15 mouse cellular contexts compared by ENCODE assay signal in the genomic region with DNA sequence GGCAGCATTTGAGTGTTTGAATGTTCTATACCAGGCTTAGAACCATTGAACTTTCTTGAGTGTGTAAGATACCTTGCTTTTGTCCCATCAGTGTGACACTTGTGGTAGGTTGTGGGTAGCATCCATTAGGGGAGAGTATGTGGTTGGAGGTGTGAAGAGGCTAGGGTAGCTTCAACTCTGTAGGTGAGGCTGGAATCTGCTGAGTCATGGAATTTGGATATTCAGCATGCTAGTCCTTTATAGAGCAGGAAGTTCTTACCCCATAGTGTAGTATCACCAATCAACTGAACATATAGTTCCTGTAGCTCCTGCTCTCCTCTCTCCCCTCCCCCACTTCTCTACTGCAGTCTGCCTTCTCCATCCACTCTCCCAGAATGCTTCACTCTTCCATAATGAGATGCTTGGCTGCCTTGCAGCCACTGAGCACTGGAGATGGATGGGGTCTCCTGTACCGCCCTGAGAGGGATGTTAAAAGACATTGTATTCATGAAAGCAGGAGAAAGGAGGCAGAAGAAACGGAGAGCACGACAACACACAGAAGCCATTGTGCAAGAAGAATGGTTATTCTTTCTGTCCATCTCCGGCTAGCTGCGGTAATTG. TPM values are rescaled to one million over a fixed set of nuclear protein-coding genes. Genes with fewer than 3 reads are reported as not detected.
A peak's percentile ranks its signal among the peaks of the same experiment; 100 is the strongest.
DNase-seq lines count a peak whose midpoint lies in the region; ATAC-seq and TF ChIP-seq lines count a peak whose summit lies in the region.
"Had no signal": no experiment of that assay in that cellular context is flagged by ENCODE, and none has a peak within 500 bp of the region (broad histone marks: within the 10 kb centered on the region; RNA-seq: fewer than 3 reads in every experiment).

No protein-coding gene starts in this region.

- DNase-seq in midbrain, embryonic 10.5 days (ENCODE audit: low spot score): no peak
- DNase-seq in brain, embryonic 14.5 days (ENCODE audit: low read depth): peak; percentile 58
- peak; percentile 45 for DNase-seq in hindbrain, embryonic 11.5 days (ENCODE audit: low spot score)
- DNase-seq in liver: no peak
- no peak for DNase-seq in left cerebral cortex, adult 11 months (ENCODE audit: low spot score)
- DNase-seq in gastrocnemius, postnatal 10 days: no peak
- DNase-seq: gastrocnemius, adult 2 months; heart, postnatal 10 days; thymus, postnatal 36 days had no signal

- no peaks in the 10 kb centered on the region for H3K4me1 ChIP-seq in midbrain, embryonic 16.5 days (ENCODE audit: control insufficient read depth, insufficient read depth, low read length)
- H3K4me1 ChIP-seq in midbrain, embryonic 10.5 days: 0 out of 2 replicates have a peak, but pooled peaks cover 6% of the 10 kb centered on the region
- H3K4me1 ChIP-seq in hindbrain, embryonic 11.5 days (replicated peaks; ENCODE audit: control insufficient read depth, insufficient read depth, low read length): no peaks in the 10 kb centered on the region
- peaks cover 6% of the 10 kb centered on the region; the same call in 1 of the 2 replicates for H3K4me1 ChIP-seq in neural tube, embryonic 12.5 days
- H3K4me1 ChIP-seq: liver, embryonic 15.5 days had no signal

- no peaks in the 10 kb centered on the region for H3K27me3 ChIP-seq in midbrain, embryonic 16.5 days (ENCODE audit: control insufficient read depth, insufficient read depth, low read depth, low read length)
- no peaks in the 10 kb centered on the region for H3K27me3 ChIP-seq in midbrain, embryonic 10.5 days (ENCODE audit: low read depth, poor library complexity, severe bottlenecking)
- H3K27me3 ChIP-seq in hindbrain, embryonic 11.5 days (ENCODE audit: control insufficient read depth, insufficient read depth, low read length): no peaks in the 10 kb centered on the region
- no peaks in the 10 kb centered on the region for H3K27me3 ChIP-seq in neural tube, embryonic 12.5 days (replicated peaks)
- H3K27me3 ChIP-seq: midbrain, embryonic 12.5 days had no signal

- ATAC-seq in midbrain, embryonic 16.5 days: no peak
- peak; percentile 87 for ATAC-seq in hindbrain, embryonic 11.5 days (ENCODE audit: low FRiP score)
- peak; percentile 72 for ATAC-seq in neural tube, embryonic 12.5 days (ENCODE audit: low FRiP score, low read depth)
- ATAC-seq: activated CD4-positive, CD25-positive, alpha-beta regulatory T cell, adult 4 months had no signal

- no peak for TF ChIP-seq POLR2A in brain, embryonic 14.5 days (IDR thresholded peaks at IDR 0.05; ENCODE audit: borderline replicate concordance, extremely low read depth, insufficient read depth, insufficient read length, poor library complexity, severe bottlenecking)

- WGBS in midbrain, embryonic 16.5 days: 58% methylated on average over 5 of the region's 5 CpGs
- 75% methylated on average over 5 of the region's 5 CpGs for WGBS in midbrain, embryonic 10.5 days
- 42% methylated on average over 5 of the region's 5 CpGs for WGBS in hindbrain, embryonic 11.5 days
- WGBS in neural tube, embryonic 12.5 days: 25% methylated on average over 5 of the region's 5 CpGs

- peak overlapping the region; percentile 17; the same call in 1 of the 2 replicates for H3K4me2 ChIP-seq in midbrain, embryonic 16.5 days (ENCODE audit: low read length)
- 0 out of 2 replicates have a peak overlapping the region, but pooled peaks have one; percentile 1 for H3K4me2 ChIP-seq in hindbrain, embryonic 11.5 days (replicated peaks; ENCODE audit: low read depth, low read length)
- peak overlapping the region; percentile 41 for H3K4me2 ChIP-seq in neural tube, embryonic 12.5 days (replicated peaks)
- H3K4me2 ChIP-seq: liver, embryonic 15.5 days; midbrain, embryonic 12.5 days had no signal

- H3K4me3 ChIP-seq in midbrain, embryonic 16.5 days (ENCODE audit: low read depth, low read length): peak overlapping the region; percentile 6
- no peak overlapping the region for H3K4me3 ChIP-seq in midbrain, embryonic 10.5 days
- H3K4me3 ChIP-seq in hindbrain, embryonic 11.5 days (ENCODE audit: low read depth, low read length): peak overlapping the region; percentile 10; the same call in 1 of the 2 replicates
- no peak overlapping the region for H3K4me3 ChIP-seq in neural tube, embryonic 12.5 days
- H3K4me3 ChIP-seq: gastrocnemius, adult 2 months; left cerebral cortex, adult 2 months; liver, embryonic 15.5 days; midbrain, embryonic 12.5 days had no signal

- no peaks in the 10 kb centered on the region for H3K9me3 ChIP-seq in midbrain, embryonic 16.5 days (replicated peaks; ENCODE audit: control insufficient read depth, low read length, poor library complexity, severe bottlenecking)
- no peaks in the 10 kb centered on the region for H3K9me3 ChIP-seq in midbrain, embryonic 10.5 days (replicated peaks)
- no peaks in the 10 kb centered on the region for H3K9me3 ChIP-seq in hindbrain, embryonic 11.5 days (ENCODE audit: control insufficient read depth, low read length)
- no peaks in the 10 kb centered on the region for H3K9me3 ChIP-seq in neural tube, embryonic 12.5 days
- H3K9me3 ChIP-seq: liver, embryonic 15.5 days; midbrain, embryonic 12.5 days had no signal

- H3K27ac ChIP-seq in midbrain, embryonic 16.5 days (ENCODE audit: low read length): no peak overlapping the region; the same call in 1 of the 2 replicates
- H3K27ac ChIP-seq in midbrain, embryonic 10.5 days (replicated peaks): no peak overlapping the region
- peak overlapping the region; percentile 42; the same call in 1 of the 2 replicates for H3K27ac ChIP-seq in hindbrain, embryonic 11.5 days (ENCODE audit: low read depth, low read length)
- no peak overlapping the region for H3K27ac ChIP-seq in neural tube, embryonic 12.5 days
- H3K27ac ChIP-seq: gastrocnemius, adult 2 months; left cerebral cortex, adult 2 months; liver, embryonic 15.5 days; midbrain, embryonic 12.5 days had no signal

- H3K36me3 ChIP-seq in midbrain, embryonic 16.5 days (ENCODE audit: control insufficient read depth, insufficient read depth, low read length): no peaks in the 10 kb centered on the region
- no peaks in the 10 kb centered on the region for H3K36me3 ChIP-seq in midbrain, embryonic 10.5 days
- no peaks in the 10 kb centered on the region for H3K36me3 ChIP-seq in hindbrain, embryonic 11.5 days (ENCODE audit: control insufficient read depth, insufficient read depth, low read length)
- H3K36me3 ChIP-seq in neural tube, embryonic 12.5 days: no peaks in the 10 kb centered on the region
- H3K36me3 ChIP-seq: liver, embryonic 15.5 days; midbrain, embryonic 12.5 days had no signal

- TF ChIP-seq CTCF in brain, embryonic 14.5 days (IDR thresholded peaks at IDR 0.05; ENCODE audit: borderline replicate concordance, extremely low read depth, insufficient read depth, insufficient read length): no peak

- no peak overlapping the region for H3K9ac ChIP-seq in midbrain, embryonic 16.5 days (ENCODE audit: low read depth, low read length)
- peak overlapping the region; percentile 37; the same call in 1 of the 2 replicates for H3K9ac ChIP-seq in hindbrain, embryonic 11.5 days (ENCODE audit: low read depth, low read length)
- no peak overlapping the region for H3K9ac ChIP-seq in neural tube, embryonic 12.5 days
- H3K9ac ChIP-seq: liver, embryonic 15.5 days; midbrain, embryonic 12.5 days had no signal

RNA-seq across cellular contexts. Expression of a gene that starts 3.3 kb away (rescaled TPM):
- polyA plus RNA-seq in midbrain, embryonic 16.5 days (2015; fragmentation: Nextera tagmentation; extraction: Ambion mirVana): 51.5 and 56.3 TPM in 2 replicates
- polyA plus RNA-seq in midbrain, embryonic 10.5 days (2016; fragmentation: Nextera tagmentation; extraction: Ambion mirVana): 46.0 and 54.9 TPM in 2 replicates
- 33.5 and 43.7 TPM in 2 replicates for polyA plus RNA-seq in brain, embryonic 14.5 days (2012; rRNA removed)
- polyA plus RNA-seq in hindbrain, embryonic 11.5 days (2014; fragmentation: Nextera tagmentation; extraction: Ambion mirVana): 73.0 and 80.4 TPM in 2 replicates
- polyA plus RNA-seq in neural tube, embryonic 12.5 days (2016; fragmentation: Nextera tagmentation; extraction: Ambion mirVana): 59.2 and 61.2 TPM in 2 replicates
- 10 to 100 TPM in 1 of 2 experiments, 1 to 10 TPM in 1; 8.7 to 12.0 TPM for total RNA-seq in gastrocnemius, postnatal 10 days (2021)

Comparison
In these comparisons a context has a peak if more than half of its experiments do, and no peak if none do; other contexts are left out.
1. H3K4me3 ChIP-seq: peak in midbrain, embryonic 16.5 days (single experiment) and hindbrain, embryonic 11.5 days (single experiment); none in midbrain, embryonic 10.5 days (single experiment) and neural tube, embryonic 12.5 days (single experiment).
2. DNase-seq: peak in brain, embryonic 14.5 days (single experiment) and hindbrain, embryonic 11.5 days (single experiment); none in midbrain, embryonic 10.5 days (single experiment), liver (single experiment), left cerebral cortex, adult 11 months (single experiment) and gastrocnemius, postnatal 10 days (single experiment).
3. Peak in every context shown above with its lines, with median percentiles within 50 percentile points of each other: H3K4me2 ChIP-seq.